Mouse (Mus musculus): ENCODE results near the gene Fam53b.
A peak's percentile ranks its signal among the peaks of the same experiment; 100 is the strongest.

Gene Fam53b

GRCm38 (mm10) chr7:132813416-132814088 is at the start of gene Fam53b:
Gene Fam53b, minus strand, starts transcription at chr7:132813886.
- peak; percentile 54 to 65 for DNase-seq (ENCODE audit: low spot score in 2 of 2)

- DNase-seq (ENCODE audit: low spot score in 2 of 2), result peak; percentile 83 to 88
These were observed 45.6 kb upstream of the Fam53b start, which contains the start of gene Abraxas2 for GRCm38 (mm10) chr7:132859042-132859958. Gene Abraxas2, plus strand, starts transcription at chr7:132859225.

DNA sequence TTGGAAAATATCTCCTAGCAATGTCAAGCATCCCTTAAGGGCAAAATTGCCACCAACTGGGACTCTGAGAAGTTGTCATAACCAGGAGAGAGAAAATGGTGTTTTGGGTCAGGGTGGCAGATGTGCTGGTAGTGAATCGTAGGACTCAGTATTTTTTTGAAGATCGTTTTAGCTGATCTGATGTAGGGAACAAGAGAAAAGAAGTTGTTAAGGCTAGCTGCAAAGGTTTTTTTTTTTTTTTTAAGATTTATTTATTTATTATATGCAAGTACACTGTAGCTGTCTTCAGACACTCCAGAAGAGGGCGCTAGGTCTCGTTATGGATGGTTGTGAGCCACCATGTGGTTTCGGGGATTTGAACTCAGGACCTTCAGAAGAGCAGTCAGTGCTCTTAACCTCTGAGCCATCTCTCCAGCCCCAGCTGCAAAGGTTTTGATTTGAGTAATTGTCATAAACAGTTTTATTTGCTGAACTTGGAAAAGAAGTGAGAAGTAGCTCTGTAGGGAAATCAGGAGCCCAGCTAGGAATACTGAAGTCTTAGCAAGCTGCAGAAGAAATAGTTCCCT is 44.4 kb upstream of the Fam53b start:
- no peak for DNase-seq (ENCODE audit: low spot score in 2 of 2)

DNA sequence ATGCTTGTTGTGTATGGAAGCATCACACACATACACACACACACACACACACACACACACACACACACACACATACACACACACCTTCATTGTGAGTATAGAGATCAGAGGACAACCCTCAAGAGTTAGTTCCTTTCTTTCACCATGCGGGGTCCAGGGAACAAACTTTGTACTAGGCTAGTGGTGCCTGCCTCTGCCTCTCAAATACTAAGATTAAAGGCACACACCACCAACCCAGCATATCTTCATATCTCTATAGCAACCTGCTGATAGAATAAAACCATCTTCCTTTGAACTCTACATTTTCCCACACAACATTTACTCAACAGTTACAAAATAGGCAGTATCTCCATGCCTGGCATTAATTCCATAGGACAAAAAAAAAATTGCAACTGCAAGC is 42.4 kb upstream of the Fam53b start:
- DNase-seq (ENCODE audit: low spot score in 2 of 2), result no peak

DNA sequence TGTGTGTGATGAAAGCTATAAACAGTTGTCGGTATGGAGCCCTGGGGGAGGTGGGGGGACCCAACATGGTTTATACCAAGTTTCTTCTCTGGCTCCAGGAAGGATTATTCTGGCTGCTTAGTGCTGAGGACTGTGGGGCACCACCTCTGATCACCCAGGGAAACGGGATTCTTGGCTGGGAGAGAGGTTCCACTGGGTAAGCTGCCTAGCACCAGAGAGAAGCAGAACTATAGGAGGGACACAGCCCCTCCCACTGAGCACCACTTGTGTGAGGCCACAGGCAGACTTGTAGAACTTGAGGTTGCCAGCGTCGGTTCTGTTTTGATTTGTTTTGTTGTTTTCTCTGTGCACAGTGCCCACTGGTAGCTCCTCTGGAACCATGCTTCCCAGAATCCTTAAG is 40.3 kb upstream of the Fam53b start:
- no peak for DNase-seq (ENCODE audit: low spot score in 2 of 2)

DNA sequence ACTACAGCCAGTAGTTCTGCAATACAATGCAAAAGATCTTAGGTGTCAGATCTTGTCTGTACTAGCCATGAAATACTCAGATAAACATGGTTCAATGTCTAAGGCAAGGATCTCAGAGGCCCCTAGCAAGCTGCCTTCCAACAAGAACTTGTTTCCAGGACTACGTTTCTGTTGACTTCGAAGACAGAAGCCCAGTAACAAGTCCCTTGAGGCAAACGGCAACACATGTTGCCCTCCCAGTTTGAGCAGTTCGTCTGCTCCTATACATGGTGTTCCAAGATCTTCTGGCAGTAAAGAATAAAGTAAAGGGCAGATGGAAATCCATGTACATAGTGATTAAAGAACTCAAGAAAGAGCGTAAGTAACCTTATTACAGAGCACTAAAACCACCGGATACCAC is 39.7 kb upstream of the Fam53b start:
- no peak for DNase-seq (ENCODE audit: low spot score in 2 of 2)

GRCm38 (mm10) chr7:132852173-132852844 is 38.6 kb upstream of the Fam53b start, which contains the start of gene Eef1akmt2:
Gene Eef1akmt2, minus strand, starts transcription at chr7:132852673.
- DNase-seq (ENCODE audit: low spot score in 2 of 2), result peak; percentile 75 to 77

GRCm38 (mm10) chr7:132843152-132843551 is 29.5 kb upstream of the Fam53b start:
- no peak for DNase-seq (ENCODE audit: low spot score in 2 of 2)

DNA sequence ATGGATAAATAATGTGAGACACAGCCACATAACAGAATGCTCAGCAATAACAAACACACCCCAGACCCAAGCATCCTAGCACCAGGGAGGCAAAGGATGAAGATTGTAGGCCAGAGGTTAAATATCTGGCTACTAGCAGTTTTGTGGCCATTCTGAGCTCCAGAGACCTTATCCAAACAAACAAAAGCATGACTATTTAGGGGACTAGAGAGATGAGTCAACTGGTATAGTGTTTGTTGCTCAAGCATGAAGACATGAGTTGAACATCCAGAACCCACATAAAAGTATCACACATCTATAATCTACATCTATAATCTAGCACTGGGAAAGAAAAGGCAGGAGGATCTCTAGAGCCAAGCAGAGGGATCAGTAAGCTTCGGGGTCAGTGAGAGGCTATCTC is 28.8 kb upstream of the Fam53b start:
- no peak for DNase-seq (ENCODE audit: low spot score in 2 of 2)

DNA sequence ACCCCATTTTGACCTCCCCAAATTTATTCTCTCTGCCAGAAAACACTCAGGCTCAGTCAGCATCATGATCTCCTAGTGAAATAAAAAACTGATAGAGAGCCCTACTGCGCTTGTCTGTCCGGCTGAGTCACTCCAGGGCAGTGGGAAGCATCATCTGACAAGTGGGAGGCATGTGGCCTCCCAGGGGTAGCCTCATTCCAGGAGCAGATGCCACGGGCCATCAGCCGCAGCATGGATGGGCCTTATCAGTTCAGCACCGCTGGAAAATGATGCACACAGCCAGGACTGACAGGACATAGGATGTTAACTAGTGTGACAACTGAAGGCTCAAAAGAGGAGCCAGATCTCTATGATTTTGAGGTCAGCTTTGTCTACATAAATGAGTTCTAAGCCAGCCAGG is 27.6 kb upstream of the Fam53b start:
- no peak for DNase-seq (ENCODE audit: low spot score in 2 of 2)

- no peak for DNase-seq (ENCODE audit: low spot score in 2 of 2)
These were observed 17.3 kb upstream of the Fam53b start for GRCm38 (mm10) chr7:132830955-132831354.

DNA sequence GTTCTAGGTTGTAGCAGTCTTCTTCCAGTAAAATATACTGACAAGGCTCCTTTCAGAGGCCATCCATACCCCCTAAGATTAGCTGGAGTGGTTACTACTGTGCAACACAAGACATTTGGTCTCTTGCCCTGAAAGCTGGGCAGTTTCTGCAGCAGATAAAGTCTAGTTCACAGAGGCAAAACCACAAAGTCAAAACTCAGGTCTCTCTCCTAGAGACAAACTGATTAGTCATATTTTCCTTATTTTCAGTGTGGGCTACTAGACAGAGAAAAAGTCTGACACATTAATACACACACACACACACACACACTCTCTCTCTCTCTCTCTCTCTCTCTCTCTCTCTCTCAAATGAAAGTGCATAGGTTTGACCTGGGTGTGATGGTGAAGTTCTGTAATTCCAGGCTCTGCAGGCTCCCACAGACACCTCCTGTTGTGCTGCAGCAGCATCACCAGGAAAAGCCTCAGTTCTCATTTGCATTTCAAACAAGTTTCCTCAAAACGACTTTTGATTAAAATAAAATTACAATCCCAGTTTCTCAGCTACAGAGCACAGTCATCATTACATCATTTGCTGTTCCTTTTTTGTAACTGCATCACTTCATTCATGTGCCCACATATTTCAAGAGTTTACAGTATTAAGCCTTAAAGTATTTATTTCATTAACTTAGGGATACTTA is 10.8 kb upstream of the Fam53b start:
- no peak for DNase-seq (ENCODE audit: low spot score in 2 of 2)

DNA sequence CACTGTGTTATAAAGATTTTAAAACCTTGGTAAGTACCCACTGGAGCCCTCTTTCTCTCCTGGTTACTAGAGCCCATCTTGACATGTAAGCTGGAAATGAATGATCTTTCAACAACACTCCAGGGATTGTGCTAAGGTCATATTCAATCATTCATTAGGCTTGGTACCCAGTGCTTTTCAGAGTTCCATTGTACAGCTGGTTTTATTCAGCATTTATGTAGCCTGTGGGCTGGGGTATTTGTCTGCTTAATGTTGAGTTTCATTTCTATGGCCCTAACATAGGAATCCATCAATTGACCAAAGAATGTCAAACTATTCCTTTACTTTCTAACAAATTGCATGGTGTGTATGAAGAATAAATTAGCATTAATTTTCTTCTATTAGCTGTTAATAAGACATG is 10.1 kb upstream of the Fam53b start:
- DNase-seq (ENCODE audit: low spot score in 2 of 2), result no peak

DNA sequence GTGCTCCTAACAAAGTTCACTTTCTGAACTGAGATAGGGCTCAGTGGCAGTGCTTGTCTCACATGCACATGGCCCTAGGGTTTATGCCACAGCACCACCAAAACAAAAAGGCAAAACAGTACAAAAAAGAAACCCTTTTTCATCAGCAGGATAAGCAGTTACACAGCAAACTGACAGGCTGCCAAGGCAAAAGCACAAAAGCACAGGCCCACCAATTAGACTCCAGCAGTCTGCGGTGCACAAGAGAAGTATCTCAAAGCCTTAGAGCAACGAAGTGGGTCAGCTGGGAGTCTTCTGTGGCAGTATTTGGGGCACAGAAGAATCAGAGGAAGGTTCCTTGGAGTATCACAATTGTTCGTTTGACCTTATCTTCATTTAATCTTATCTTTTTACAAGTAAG is 7.0 kb upstream of the Fam53b start:
- DNase-seq (ENCODE audit: low spot score in 2 of 2), result no peak

DNA sequence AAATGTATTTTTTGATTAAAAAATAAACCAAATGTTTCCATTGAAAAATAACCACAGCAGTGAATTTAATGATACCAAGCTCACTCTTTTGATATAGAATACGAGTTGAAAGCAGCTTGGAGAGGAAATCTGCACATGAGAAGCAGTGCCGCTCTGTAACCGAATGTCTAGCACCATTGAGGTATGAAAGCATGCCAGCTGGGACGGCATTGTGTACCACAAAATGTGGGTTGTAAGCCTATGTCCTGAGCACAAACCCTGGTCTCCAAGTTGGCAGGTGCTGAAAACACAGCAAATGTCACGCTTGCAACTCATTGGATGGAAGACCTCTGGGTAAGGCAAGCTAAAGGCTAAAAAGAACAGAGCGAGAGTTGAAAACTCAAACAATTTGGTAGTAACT is 3.4 kb upstream of the Fam53b start:
- DNase-seq (ENCODE audit: low spot score in 2 of 2), result no peak

DNA sequence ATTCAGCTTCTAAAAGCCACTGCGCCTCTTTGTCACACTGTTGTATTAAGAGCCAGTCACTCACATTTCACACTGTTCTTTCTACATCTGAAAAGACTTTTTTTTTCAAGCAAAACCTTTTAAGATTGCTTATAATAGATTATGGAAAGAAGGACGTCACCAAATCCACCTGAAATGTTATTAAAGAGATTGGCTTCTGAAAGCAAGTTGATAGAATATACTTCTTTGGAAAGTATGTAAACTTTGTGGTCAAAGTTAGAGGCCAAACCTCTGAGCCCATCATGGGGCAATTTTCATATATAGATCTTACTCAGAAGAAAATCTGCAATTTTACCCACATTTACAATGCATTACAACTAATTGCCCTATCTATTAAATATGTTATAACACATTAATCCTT is 2.8 kb upstream of the Fam53b start:
- no peak for DNase-seq (ENCODE audit: low spot score in 2 of 2)

- no peak for DNase-seq (ENCODE audit: low spot score in 2 of 2)
These were observed 1.4 kb upstream of the Fam53b start for GRCm38 (mm10) chr7:132815081-132815480.

GRCm38 (mm10) chr7:132814089-132814450 is 384 bp upstream of the Fam53b start:
- no peak for DNase-seq (ENCODE audit: low spot score in 2 of 2)

- DNase-seq (ENCODE audit: low spot score in 2 of 2), result no peak
These were observed 869 bp downstream of the Fam53b start for GRCm38 (mm10) chr7:132812619-132813415.

GRCm38 (mm10) chr7:132811716-132812618 is 1.7 kb downstream of the Fam53b start:
- DNase-seq (ENCODE audit: low spot score in 2 of 2), result no peak

Data from right cerebral cortex, postnatal 36 days (tissue).